Mouse (Mus musculus) hindbrain, postnatal 0 days (tissue): Measurements from ENCODE around the gene Kiss1. TPM values are rescaled to one million over a fixed set of nuclear protein-coding genes. Genes with fewer than 3 reads are reported as not detected.

Source experiments
- ATAC-seq: fragments of 200-750 bp; cut with Nextera tagmentation; 2 replicates; pipeline ENCODE4 v1.8.0; 2017; ENCODE audit warnings: mild to moderate bottlenecking, moderate TSS enrichment, moderate library complexity
- DNase-seq: peaks from one replicate; pipeline ENCODE4 v3.0.0-alpha.2; 2015; ENCODE audit warnings: low spot score
- H3K27ac ChIP-seq: fragments of 300-500 bp; sonication (generic); 2 replicates; pipeline ENCODE4 v1.5.1; 2014; ENCODE audit warnings: mild to moderate bottlenecking
- H3K27me3 ChIP-seq: fragments of 300-500 bp; sonication (generic); 2 replicates; pipeline ENCODE4 v1.6.1; 2014; ENCODE audit warnings: low read length, mixed read lengths; ENCODE audit not compliant: insufficient read depth
- H3K36me3 ChIP-seq: fragments of 300-500 bp; sonication (generic); 2 replicates; pipeline ENCODE4 v1.6.1; 2014; ENCODE audit warnings: low read length, mixed read lengths; ENCODE audit not compliant: insufficient read depth
- H3K4me1 ChIP-seq: fragments of 300-500 bp; sonication (generic); 2 replicates; pipeline ENCODE4 v1.6.1; 2014; ENCODE audit warnings: antibody characterized with exemption, low read length, mixed read lengths; ENCODE audit not compliant: insufficient read depth
- H3K4me2 ChIP-seq: fragments of 300-500 bp; sonication (generic); 2 replicates; pipeline ENCODE4 v1.6.1; 2014; ENCODE audit warnings: low read depth, mild to moderate bottlenecking, low read length, moderate library complexity, mixed read lengths
- H3K4me3 ChIP-seq: fragments of 300-500 bp; sonication (generic); 2 replicates; pipeline ENCODE4 v1.5.1; 2014; ENCODE audit warnings: low read length
- H3K9ac ChIP-seq: fragments of 300-500 bp; sonication (generic); replicated peaks from 2 replicates; pipeline ENCODE4 v1.6.1; 2014; ENCODE audit warnings: mild to moderate bottlenecking, low read length, moderate library complexity, mixed read lengths
- H3K9me3 ChIP-seq: fragments of 300-500 bp; sonication (generic); 2 replicates; pipeline ENCODE4 v1.6.1; 2016; ENCODE audit warnings: low read length, mixed read lengths
- CTCF ChIP-seq: IDR thresholded peaks from 2 replicates; pipeline ENCODE4 v1.5.1; 2016; ENCODE audit warnings: antibody characterized with exemption, control low read depth, low read depth
- WGBS: fragments of 180-500 bp; shearing (Covaris S2); extraction: QIAGEN DNeasy Blood & Tissue Kit; methylation state at CpG from one replicate; pipeline ENCODE4 v1.1.7; 2014; 5-methylcytosine and 5-hydroxymethylcytosine counted together
- polyA plus RNA-seq: library from polyadenylated mRNA; unstranded; fragments of >200 nt; fragmentation: Nextera tagmentation; extraction: Ambion mirVana; gene quantifications from 2 replicates; pipeline ENCODE4 v1.2.1, GENCODE M21; 2015
- total RNA-seq: library from RNA; depleted of rRNA; stranded (reverse); fragments of >200 nt; gene quantifications from 2 replicates; pipeline ENCODE4 v1.2.3, GENCODE M21; 2014

Kiss1 gene
- total and polyA plus RNA-seq, 2 experiments from 2014 or later: not detected

GRCm38 (mm10) chr1:133355469-133355868 lies 33.8 kb downstream of the Kiss1 start:
- H3K27ac ChIP-seq: no peak overlapping the region
- H3K4me2 ChIP-seq: no peak overlapping the region
- no peaks in the 10 kb centered on the region for H3K36me3 ChIP-seq
- no peak overlapping the region for H3K9ac ChIP-seq
- 67% methylated on average over 5 of the region's 5 CpGs for WGBS
- no peak overlapping the region for H3K4me3 ChIP-seq
- no peak for DNase-seq
- TF ChIP-seq CTCF: no peak
- H3K4me1 ChIP-seq: no peaks in the 10 kb centered on the region
- no peak for ATAC-seq
- no peaks in the 10 kb centered on the region for H3K9me3 ChIP-seq
- H3K27me3 ChIP-seq: no peaks in the 10 kb centered on the region

GRCm38 (mm10) chr1:133355912-133356311 lies 34.2 kb downstream of the Kiss1 start:
- 63% methylated on average over 15 of the region's 15 CpGs for WGBS

GRCm38 (mm10) chr1:133356330-133356729 lies 34.7 kb downstream of the Kiss1 start:
- Histone ChIP-seq H3K4me1 (no peaks in the 10 kb centered on the region), H3K9me3 (no peaks in the 10 kb centered on the region), H3K4me3 (no peak overlapping the region), H3K4me2 (no peak overlapping the region), H3K9ac (no peak overlapping the region), H3K36me3 (no peaks in the 10 kb centered on the region), H3K27ac (no peak overlapping the region), H3K27me3 (no peaks in the 10 kb centered on the region)
- DNase-seq (no peak), ATAC-seq (no peak)
- TF ChIP-seq CTCF: no peak
- 66% methylated on average over 8 of the region's 8 CpGs for WGBS

More at GRCm38 (mm10) chr1:133355912-133356311, 34.2 kb downstream of the Kiss1 start:
- DNase-seq (no peak), ATAC-seq (no peak)
- no peak for TF ChIP-seq CTCF
- no peak overlapping the region for H3K27ac ChIP-seq
- H3K36me3 ChIP-seq: no peaks in the 10 kb centered on the region
- no peaks in the 10 kb centered on the region for H3K27me3 ChIP-seq
- H3K9me3 ChIP-seq: no peaks in the 10 kb centered on the region
- no peak overlapping the region for H3K4me3 ChIP-seq
- no peaks in the 10 kb centered on the region for H3K4me1 ChIP-seq
- no peak overlapping the region for H3K4me2 ChIP-seq
- H3K9ac ChIP-seq: no peak overlapping the region

GRCm38 (mm10) chr1:133361006-133361405 lies 39.3 kb downstream of the Kiss1 start:
- H3K4me1 ChIP-seq: peaks cover 10% of the 10 kb centered on the region
- DNase-seq (no peak), ATAC-seq (no peak)
- no peak overlapping the region for H3K27ac ChIP-seq
- no peak for TF ChIP-seq CTCF
- no peaks in the 10 kb centered on the region for H3K27me3 ChIP-seq
- no peaks in the 10 kb centered on the region for H3K9me3 ChIP-seq
- H3K4me2 ChIP-seq: no peak overlapping the region
- WGBS: 95% methylated on average over 6 of the region's 6 CpGs
- H3K9ac ChIP-seq: no peak overlapping the region
- no peaks in the 10 kb centered on the region for H3K36me3 ChIP-seq
- no peak overlapping the region for H3K4me3 ChIP-seq

GRCm38 (mm10) chr1:133362103-133362502 lies 40.4 kb downstream of the Kiss1 start:
- H3K27ac ChIP-seq: no peak overlapping the region
- WGBS: 88% methylated on average over 5 of the region's 5 CpGs
- H3K27me3 ChIP-seq: no peaks in the 10 kb centered on the region
- ATAC-seq (no peak), DNase-seq (no peak)
- no peak for TF ChIP-seq CTCF
- no peaks in the 10 kb centered on the region for H3K36me3 ChIP-seq
- H3K4me2 ChIP-seq: no peak overlapping the region
- H3K9ac ChIP-seq: no peak overlapping the region
- peaks cover 11% of the 10 kb centered on the region for H3K4me1 ChIP-seq
- no peaks in the 10 kb centered on the region for H3K9me3 ChIP-seq
- no peak overlapping the region for H3K4me3 ChIP-seq

- DNase-seq (peak; percentile 86), ATAC-seq (peak; percentile 81)
- peaks cover 18% of the 10 kb centered on the region for H3K4me1 ChIP-seq
- H3K9me3 ChIP-seq: no peaks in the 10 kb centered on the region
- WGBS: under 1% methylated on average over 51 of the region's 52 CpGs
- H3K4me2 ChIP-seq: peak within 1 kb of the TSS; percentile 93
- TF ChIP-seq CTCF: no peak
- no peaks in the 10 kb centered on the region for H3K27me3 ChIP-seq
- peak within 1 kb of the TSS; percentile 65 for H3K4me3 ChIP-seq
- peak within 1 kb of the TSS; percentile 80 for H3K9ac ChIP-seq
- H3K36me3 ChIP-seq: no peaks in the 10 kb centered on the region
- peak within 1 kb of the TSS; percentile 76 for H3K27ac ChIP-seq
Observed at GRCm38 (mm10) chr1:133363276-133364021, 41.8 kb downstream of the Kiss1 start, which contains the start of gene Etnk2. Etnk2 (plus strand) TSS chr1:133363572.

- H3K36me3 ChIP-seq: no peaks in the 10 kb centered on the region
- peak overlapping the region; percentile 65 for H3K4me3 ChIP-seq
- ATAC-seq: peak; percentile 3; the same call in 1 of the 2 replicates
- no peaks in the 10 kb centered on the region for H3K9me3 ChIP-seq
- DNase-seq: peak; percentile 42
- H3K4me2 ChIP-seq: peak overlapping the region; percentile 93
- no peak for TF ChIP-seq CTCF
- H3K27ac ChIP-seq: peak overlapping the region; percentile 76
- 3% methylated on average over 27 of the region's 27 CpGs for WGBS
- H3K27me3 ChIP-seq: no peaks in the 10 kb centered on the region
- peaks cover 18% of the 10 kb centered on the region for H3K4me1 ChIP-seq
- peak overlapping the region; percentile 80 for H3K9ac ChIP-seq
Observed at GRCm38 (mm10) chr1:133364022-133364630, 42.5 kb downstream of the Kiss1 start.
